Mouse (Mus musculus) heart, adult 2 months (tissue): Measurements from ENCODE around the gene Tiprl.

ENCODE experiments used
- CTCF ChIP-seq: fragments of 200-600 bp; IDR thresholded peaks from 2 replicates; pipeline ENCODE4 v1.8.1; 2022; ENCODE audit warnings: antibody characterized with exemption, mild to moderate bottlenecking, moderate library complexity
- POLR2A ChIP-seq: fragments of 200-500 bp; IDR thresholded peaks from 2 replicates; pipeline ENCODE4 v1.6.1; 2011; ENCODE audit warnings: mild to moderate bottlenecking, low read depth, low read length, control low read depth; ENCODE audit not compliant: insufficient read depth

GRCm38 (mm10) chr1:165187357-165187756 lies 49.4 kb downstream of the Tiprl start:
- TF ChIP-seq CTCF (no peak), POLR2A (no peak)
